Mouse (Mus musculus) cerebellum, adult 9-11 months (tissue): ENCODE data around the gene Stk38l.
"Not testable (repeated sequence)": the region's sequence is repeated elsewhere in the genome, so short reads cannot be mapped to it uniquely, and the experiment has no call there.

Source experiments
- DNase-seq: peaks from one replicate; pipeline ENCODE4 v3.0.0; 2022

Stk38l gene

GRCm38 (mm10) chr6:146738889-146739288 is 14.1 kb downstream of the Stk38l start:
- DNase-seq = peak; percentile 38

- DNase-seq = no peak
These were observed 15.9 kb downstream of the Stk38l start for GRCm38 (mm10) chr6:146740724-146741123.

GRCm38 (mm10) chr6:146741986-146742635 is 17.3 kb downstream of the Stk38l start:
- no peak for DNase-seq

GRCm38 (mm10) chr6:146744266-146744665 is 19.5 kb downstream of the Stk38l start:
- DNase-seq = not testable (repeated sequence)

GRCm38 (mm10) chr6:146745180-146745579 is 20.4 kb downstream of the Stk38l start:
- no peak for DNase-seq

GRCm38 (mm10) chr6:146746577-146746976 is 21.8 kb downstream of the Stk38l start:
- no peak for DNase-seq

- DNase-seq = no peak
These were observed 22.3 kb downstream of the Stk38l start for GRCm38 (mm10) chr6:146747057-146747456.

- DNase-seq = no peak
These were observed 23.5 kb downstream of the Stk38l start for GRCm38 (mm10) chr6:146748271-146748670.

GRCm38 (mm10) chr6:146751671-146752070 is 26.9 kb downstream of the Stk38l start:
- peak; percentile 9 for DNase-seq

GRCm38 (mm10) chr6:146752178-146752577 is 27.4 kb downstream of the Stk38l start:
- DNase-seq = no peak

- DNase-seq = no peak
These were observed 27.8 kb downstream of the Stk38l start for GRCm38 (mm10) chr6:146752612-146753011.

GRCm38 (mm10) chr6:146753560-146754160 is 28.9 kb downstream of the Stk38l start:
- no peak for DNase-seq

- no peak for DNase-seq
These were observed 30.3 kb downstream of the Stk38l start for GRCm38 (mm10) chr6:146755136-146755535.

GRCm38 (mm10) chr6:146755679-146756078 is 30.9 kb downstream of the Stk38l start:
- no peak for DNase-seq

GRCm38 (mm10) chr6:146759027-146759426 is 34.2 kb downstream of the Stk38l start:
- DNase-seq = no peak

- no peak for DNase-seq
These were observed 35.2 kb downstream of the Stk38l start for GRCm38 (mm10) chr6:146760022-146760421.

GRCm38 (mm10) chr6:146760736-146761135 is 35.9 kb downstream of the Stk38l start:
- DNase-seq = no peak

- peak; percentile 14 for DNase-seq
These were observed 37.6 kb downstream of the Stk38l start for GRCm38 (mm10) chr6:146762264-146762898.

GRCm38 (mm10) chr6:146764593-146764992 is 39.8 kb downstream of the Stk38l start:
- DNase-seq = no peak

- no peak for DNase-seq
These were observed 40.5 kb downstream of the Stk38l start for GRCm38 (mm10) chr6:146765270-146765669.

- DNase-seq = no peak
These were observed 44.1 kb downstream of the Stk38l start for GRCm38 (mm10) chr6:146768813-146769404.

GRCm38 (mm10) chr6:146770005-146770745 is 45.4 kb downstream of the Stk38l start:
- DNase-seq = no peak

- no peak for DNase-seq
These were observed 46.0 kb downstream of the Stk38l start for GRCm38 (mm10) chr6:146770808-146771207.
